Mouse (Mus musculus) kidney, postnatal 0 days (tissue): ENCODE data around the gene 9130019O22Rik. TPM values are rescaled to one million over a fixed set of nuclear protein-coding genes. Genes with fewer than 3 reads are reported as not detected.
"Not testable (repeated sequence)": the region's sequence is repeated elsewhere in the genome, so short reads cannot be mapped to it uniquely, and the experiment has no call there.

Experiments
- ATAC-seq: fragments of 200-750 bp; cut with Nextera tagmentation; replicated peaks from 2 replicates; pipeline ENCODE4 v1.8.0; 2017; ENCODE audit warnings: low read depth, moderate number of reproducible peaks, moderate TSS enrichment, moderate library complexity; ENCODE audit not compliant: low FRiP score
- DNase-seq: peaks from one replicate; pipeline ENCODE4 v3.0.0-alpha.2; 2016; ENCODE audit warnings: low spot score
- H3K27ac ChIP-seq: fragments of 300-500 bp; sonication (generic); 2 replicates; pipeline ENCODE4 v1.5.1; 2014; ENCODE audit warnings: mild to moderate bottlenecking
- H3K27me3 ChIP-seq: fragments of 300-500 bp; sonication (generic); 2 replicates; pipeline ENCODE4 v1.6.1; 2014; ENCODE audit warnings: low read length, mixed read lengths; ENCODE audit not compliant: insufficient read depth
- H3K36me3 ChIP-seq: fragments of 300-500 bp; sonication (generic); 2 replicates; pipeline ENCODE4 v1.6.1; 2014; ENCODE audit warnings: low read length, mixed read lengths; ENCODE audit not compliant: insufficient read depth
- H3K4me1 ChIP-seq: fragments of 300-500 bp; sonication (generic); replicated peaks from 2 replicates; pipeline ENCODE4 v1.6.1; 2014; ENCODE audit warnings: antibody characterized with exemption, low read length, mixed read lengths; ENCODE audit not compliant: insufficient read depth
- H3K4me2 ChIP-seq: fragments of 300-500 bp; sonication (generic); 2 replicates; pipeline ENCODE4 v1.6.1; 2014; ENCODE audit warnings: mild to moderate bottlenecking, low read length, moderate library complexity, mixed read lengths
- H3K4me3 ChIP-seq: fragments of 300-500 bp; sonication (generic); replicated peaks from 2 replicates; pipeline ENCODE4 v1.5.1; 2014; ENCODE audit warnings: low read depth, low read length
- H3K9ac ChIP-seq: fragments of 300-500 bp; sonication (generic); 2 replicates; pipeline ENCODE4 v1.6.1; 2014; ENCODE audit warnings: low read depth, low read length
- H3K9me3 ChIP-seq: fragments of 300-500 bp; sonication (generic); replicated peaks from 2 replicates; pipeline ENCODE4 v1.6.1; 2016; ENCODE audit warnings: low read length, inconsistent platforms, mixed read lengths
- CTCF ChIP-seq: IDR thresholded peaks from 2 replicates; pipeline ENCODE4 v1.5.1; 2016; ENCODE audit warnings: antibody characterized with exemption, low read depth, mild to moderate bottlenecking, moderate library complexity
- WGBS: fragments of 180-500 bp; shearing (Covaris S2); extraction: QIAGEN DNeasy Blood & Tissue Kit; methylation state at CpG from one replicate; pipeline ENCODE4 v1.1.7; 2014; 5-methylcytosine and 5-hydroxymethylcytosine counted together
- polyA plus RNA-seq: library from polyadenylated mRNA; unstranded; fragments of >200 nt; fragmentation: Nextera tagmentation; extraction: Ambion mirVana; gene quantifications from 2 replicates; pipeline ENCODE4 v1.2.1, GENCODE M21; 2015

Gene 9130019O22Rik
- polyA plus RNA-seq, 1 experiment from 2014 or later = 4.8 TPM

- Histone ChIP-seq H3K4me2 (peak overlapping the region; percentile 90), H3K4me1 (peaks cover 10% of the 10 kb centered on the region), H3K27ac (peak overlapping the region; percentile 7; the same call in 1 of the 2 replicates), H3K9me3 (no peaks in the 10 kb centered on the region), H3K36me3 (no peaks in the 10 kb centered on the region), H3K4me3 (peak overlapping the region; percentile 66), H3K27me3 (no peaks in the 10 kb centered on the region), H3K9ac (peak overlapping the region; percentile 80)
- TF ChIP-seq CTCF = no peak
- no peak for ATAC-seq
- WGBS = 13% methylated on average over 7 of the region's 7 CpGs
- no peak for DNase-seq
Measured at GRCm38 (mm10) chr7:127393944-127394333, 7.0 kb upstream of the 9130019O22Rik start.

DNA sequence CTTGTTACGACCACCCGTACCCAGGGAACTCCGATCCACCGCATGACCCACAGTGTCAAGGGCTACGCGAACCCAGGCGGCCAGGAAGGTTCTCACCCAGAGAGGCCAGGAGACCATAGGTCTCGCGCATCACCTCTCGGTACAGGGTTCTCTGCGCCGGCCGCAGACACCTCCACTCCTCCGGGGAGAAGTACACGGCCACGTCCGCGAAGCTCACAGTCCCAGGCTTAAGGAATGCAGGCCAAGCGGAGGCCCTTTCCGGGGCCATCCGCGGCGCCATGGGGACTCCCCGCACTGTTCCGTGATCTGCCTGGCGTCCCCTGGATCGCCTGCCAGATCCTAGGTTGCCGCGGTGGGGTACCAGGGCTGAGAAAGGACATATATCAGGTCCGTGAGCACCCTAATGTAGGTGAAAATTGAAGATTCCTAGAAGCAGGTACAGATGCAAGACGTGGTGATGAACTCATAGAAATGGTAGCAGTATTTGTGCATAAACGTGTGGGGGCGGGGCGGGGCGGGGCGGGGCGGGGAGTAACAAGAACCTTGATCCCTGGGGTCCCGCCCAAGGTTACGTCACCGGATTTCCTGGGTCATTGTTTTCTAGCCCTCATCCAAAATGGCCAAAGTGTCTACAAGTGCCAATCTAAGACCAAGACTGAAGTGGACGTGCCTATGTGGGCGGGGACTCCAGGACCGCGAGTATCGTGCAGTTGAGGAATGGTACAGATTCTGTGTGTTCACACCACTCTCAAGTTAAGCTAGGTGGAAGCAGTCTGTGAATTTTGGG, 6.4 kb upstream of the 9130019O22Rik start, which contains the start of gene E430018J23Rik:
TSS of gene E430018J23Rik (minus strand) at position 473 of the 787 bp plus-strand sequence.
- peak within 1 kb of the TSS; percentile 90 for H3K4me2 ChIP-seq
- no peaks in the 10 kb centered on the region for H3K9me3 ChIP-seq
- H3K27ac ChIP-seq = peak within 1 kb of the TSS; percentile 90
- peaks cover 10% of the 10 kb centered on the region for H3K4me1 ChIP-seq
- no peak for TF ChIP-seq CTCF
- under 1% methylated on average over 45 of the region's 45 CpGs for WGBS
- H3K4me3 ChIP-seq = peak within 1 kb of the TSS; percentile 66
- no peaks in the 10 kb centered on the region for H3K36me3 ChIP-seq
- peak within 1 kb of the TSS; percentile 80 for H3K9ac ChIP-seq
- H3K27me3 ChIP-seq = no peaks in the 10 kb centered on the region
- ATAC-seq = peak; percentile 92
- DNase-seq = peak; percentile 98

GRCm38 (mm10) chr7:127392251-127392824, 5.4 kb upstream of the 9130019O22Rik start:
- ATAC-seq = no peak

DNA sequence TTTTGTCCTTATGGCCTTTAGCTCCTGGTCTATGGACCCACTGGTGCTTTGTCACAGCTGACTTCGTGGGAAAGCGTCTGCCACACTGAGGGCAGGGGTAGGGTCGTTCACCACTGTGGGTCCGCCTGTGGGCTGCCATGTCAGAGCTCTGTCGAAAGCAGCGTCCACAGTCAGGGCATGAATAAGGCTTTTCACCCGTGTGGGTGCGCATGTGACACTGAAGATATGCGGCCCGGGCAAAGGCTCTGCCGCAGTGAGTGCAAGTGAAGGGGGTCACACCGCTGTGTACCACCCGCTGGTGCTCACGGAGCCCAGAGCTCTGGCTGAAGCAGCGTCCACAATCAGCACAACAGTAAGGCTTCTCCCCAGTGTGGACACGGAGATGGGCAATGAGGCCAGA, 4.6 kb upstream of the 9130019O22Rik start:
- ATAC-seq = no peak
- no peak overlapping the region for H3K9ac ChIP-seq

More at GRCm38 (mm10) chr7:127392251-127392824, 5.4 kb upstream of the 9130019O22Rik start:
- H3K4me1 ChIP-seq = peaks cover 10% of the 10 kb centered on the region
- no peak overlapping the region for H3K27ac ChIP-seq
- peak overlapping the region; percentile 90 for H3K4me2 ChIP-seq
- no peaks in the 10 kb centered on the region for H3K9me3 ChIP-seq
- no peaks in the 10 kb centered on the region for H3K36me3 ChIP-seq
- TF ChIP-seq CTCF = no peak
- H3K9ac ChIP-seq = peak overlapping the region; percentile 80; the same call in 1 of the 2 replicates
- H3K4me3 ChIP-seq = peak overlapping the region; percentile 66
- DNase-seq = no peak
- H3K27me3 ChIP-seq = no peaks in the 10 kb centered on the region
- WGBS = 87% methylated on average over 8 of the region's 8 CpGs

GRCm38 (mm10) chr7:127390306-127390705, 3.3 kb upstream of the 9130019O22Rik start:
- Histone ChIP-seq H3K9me3 (no peaks in the 10 kb centered on the region), H3K4me3 (no peak overlapping the region), H3K4me2 (no peak overlapping the region), H3K27ac (no peak overlapping the region), H3K36me3 (no peaks in the 10 kb centered on the region), H3K27me3 (no peaks in the 10 kb centered on the region), H3K9ac (no peak overlapping the region), H3K4me1 (peaks cover 10% of the 10 kb centered on the region)
- no peak for TF ChIP-seq CTCF
- WGBS = 66% methylated on average over 7 of the region's 7 CpGs
- DNase-seq (no peak), ATAC-seq (no peak)

More for the DNA sequence above, 4.6 kb upstream of the 9130019O22Rik start:
- no peaks in the 10 kb centered on the region for H3K9me3 ChIP-seq
- TF ChIP-seq CTCF = no peak
- no peaks in the 10 kb centered on the region for H3K36me3 ChIP-seq
- H3K4me3 ChIP-seq = no peak overlapping the region
- no peak for DNase-seq
- H3K27ac ChIP-seq = no peak overlapping the region
- WGBS = 96% methylated on average over 16 of the region's 16 CpGs
- no peaks in the 10 kb centered on the region for H3K27me3 ChIP-seq
- H3K4me2 ChIP-seq = no peak overlapping the region
- H3K4me1 ChIP-seq = peaks cover 10% of the 10 kb centered on the region

GRCm38 (mm10) chr7:127388201-127388600, 1.2 kb upstream of the 9130019O22Rik start:
- H3K4me3 ChIP-seq, H3K9me3 ChIP-seq, H3K36me3 ChIP-seq, H3K27me3 ChIP-seq, H3K9ac ChIP-seq, H3K4me1 ChIP-seq, ATAC-seq, DNase-seq, H3K27ac ChIP-seq, H3K4me2 ChIP-seq: not testable (repeated sequence)

DNA sequence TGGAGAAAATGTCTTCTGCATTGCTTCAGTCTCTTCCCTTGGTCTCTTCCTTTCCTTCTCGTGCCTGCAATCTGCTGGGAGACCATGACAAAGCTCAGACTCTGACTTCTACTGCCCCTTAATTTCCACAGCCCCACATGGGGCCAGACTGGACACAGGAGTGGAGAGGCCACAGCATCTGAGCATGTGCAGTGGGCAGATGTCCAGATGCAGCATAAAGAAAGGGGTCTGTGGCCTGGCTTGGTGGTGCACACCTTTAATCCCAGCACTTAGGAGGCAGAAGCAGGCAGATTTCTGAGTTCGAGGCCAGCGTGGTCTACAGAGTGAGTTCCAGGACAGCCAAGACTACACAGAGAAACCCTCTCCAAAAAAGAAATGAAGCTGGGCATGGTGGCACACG, 1.4 kb downstream of the 9130019O22Rik start:
- 96% methylated on average over 4 of the region's 4 CpGs for WGBS

More for the DNA sequence above, 1.4 kb downstream of the 9130019O22Rik start:
- H3K4me2 ChIP-seq, H3K36me3 ChIP-seq, DNase-seq, H3K4me1 ChIP-seq, H3K9me3 ChIP-seq, H3K27me3 ChIP-seq, ATAC-seq, H3K9ac ChIP-seq, H3K27ac ChIP-seq, H3K4me3 ChIP-seq: not testable (repeated sequence)
